Mouse (Mus musculus) heart, embryonic 15.5 days (tissue): ENCODE measurements around the gene Arhgap22. TPM values are rescaled to one million over a fixed set of nuclear protein-coding genes. Genes with fewer than 3 reads are reported as not detected.
A peak's percentile ranks its signal among the peaks of the same experiment; 100 is the strongest.

Experiments used
- ATAC-seq: fragments of 200-750 bp; cut with Nextera tagmentation; replicated peaks from 2 replicates; pipeline ENCODE4 v1.8.0; 2017; ENCODE audit warnings: low read depth, moderate TSS enrichment; ENCODE audit not compliant: insufficient number of reproducible peaks, insufficient read depth, low FRiP score
- H3K27ac ChIP-seq: fragments of 300-500 bp; sonication (generic); 2 replicates; pipeline ENCODE4 v1.5.1; 2015; ENCODE audit warnings: mild to moderate bottlenecking, inconsistent platforms
- H3K27me3 ChIP-seq: fragments of 300-500 bp; sonication (generic); 2 replicates; pipeline ENCODE4 v1.6.1; 2015; ENCODE audit warnings: inconsistent platforms
- H3K36me3 ChIP-seq: fragments of 300-500 bp; sonication (generic); 2 replicates; pipeline ENCODE4 v1.6.1; 2015; ENCODE audit warnings: mild to moderate bottlenecking, inconsistent platforms
- H3K4me1 ChIP-seq: fragments of 300-500 bp; sonication (generic); replicated peaks from 2 replicates; pipeline ENCODE4 v1.6.1; 2015; ENCODE audit warnings: inconsistent platforms
- H3K4me2 ChIP-seq: fragments of 300-500 bp; sonication (generic); 2 replicates; pipeline ENCODE4 v1.6.1; 2015; ENCODE audit warnings: inconsistent platforms, mild to moderate bottlenecking, moderate library complexity
- H3K4me3 ChIP-seq: fragments of 300-500 bp; sonication (generic); 2 replicates; pipeline ENCODE4 v1.5.1; 2015; ENCODE audit warnings: mild to moderate bottlenecking, inconsistent platforms
- H3K9ac ChIP-seq: fragments of 300-500 bp; sonication (generic); 2 replicates; pipeline ENCODE4 v1.6.1; 2015; ENCODE audit warnings: mild to moderate bottlenecking, inconsistent platforms
- H3K9me3 ChIP-seq: fragments of 300-500 bp; sonication (generic); replicated peaks from 2 replicates; pipeline ENCODE4 v1.6.1; 2016; ENCODE audit warnings: inconsistent platforms
- WGBS: fragments of 180-500 bp; shearing (Covaris S2); methylation state at CpG from one replicate; pipeline ENCODE4 v1.1.7; 2015; ENCODE audit warnings: mixed read lengths; 5-methylcytosine and 5-hydroxymethylcytosine counted together
- polyA plus RNA-seq: library from polyadenylated mRNA; unstranded; fragments of >200 nt; fragmentation: Nextera tagmentation; extraction: Ambion mirVana; gene quantifications from 2 replicates; pipeline ENCODE4 v1.2.1, GENCODE M21; 2015

Arhgap22 gene
- polyA plus RNA-seq, 1 experiment from 2014 or later, result 2.4 TPM

DNA sequence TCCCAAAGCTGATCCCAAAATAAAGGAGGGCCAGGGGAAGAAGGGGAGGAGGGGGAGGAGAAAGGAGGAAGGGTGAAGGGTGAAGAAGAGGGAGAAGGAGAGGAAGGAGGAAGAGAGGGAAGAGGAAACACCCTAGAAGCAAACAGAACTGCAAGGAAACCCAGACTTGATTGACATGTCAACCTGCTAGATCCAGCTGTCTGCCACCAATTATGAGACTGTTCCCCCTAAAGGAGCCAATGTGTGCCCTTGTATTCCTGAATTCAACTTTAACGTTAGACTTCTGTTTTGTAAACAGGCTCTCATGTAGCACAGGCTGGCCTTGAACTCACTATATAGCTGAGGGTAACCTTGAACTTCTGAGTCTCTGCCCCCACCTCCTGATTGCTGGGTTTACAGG lies 1.3 kb downstream of the Arhgap22 start:
- 73% methylated on average over 1 of the region's 1 CpGs for WGBS
- Histone ChIP-seq H3K4me3 (no peak overlapping the region), H3K27ac (no peak overlapping the region), H3K36me3 (no peaks in the 10 kb centered on the region), H3K9me3 (no peaks in the 10 kb centered on the region), H3K4me2 (no peak overlapping the region), H3K27me3 (peaks cover 44% of the 10 kb centered on the region), H3K4me1 (peaks cover 10% of the 10 kb centered on the region), H3K9ac (no peak overlapping the region)
- ATAC-seq, result no peak

DNA sequence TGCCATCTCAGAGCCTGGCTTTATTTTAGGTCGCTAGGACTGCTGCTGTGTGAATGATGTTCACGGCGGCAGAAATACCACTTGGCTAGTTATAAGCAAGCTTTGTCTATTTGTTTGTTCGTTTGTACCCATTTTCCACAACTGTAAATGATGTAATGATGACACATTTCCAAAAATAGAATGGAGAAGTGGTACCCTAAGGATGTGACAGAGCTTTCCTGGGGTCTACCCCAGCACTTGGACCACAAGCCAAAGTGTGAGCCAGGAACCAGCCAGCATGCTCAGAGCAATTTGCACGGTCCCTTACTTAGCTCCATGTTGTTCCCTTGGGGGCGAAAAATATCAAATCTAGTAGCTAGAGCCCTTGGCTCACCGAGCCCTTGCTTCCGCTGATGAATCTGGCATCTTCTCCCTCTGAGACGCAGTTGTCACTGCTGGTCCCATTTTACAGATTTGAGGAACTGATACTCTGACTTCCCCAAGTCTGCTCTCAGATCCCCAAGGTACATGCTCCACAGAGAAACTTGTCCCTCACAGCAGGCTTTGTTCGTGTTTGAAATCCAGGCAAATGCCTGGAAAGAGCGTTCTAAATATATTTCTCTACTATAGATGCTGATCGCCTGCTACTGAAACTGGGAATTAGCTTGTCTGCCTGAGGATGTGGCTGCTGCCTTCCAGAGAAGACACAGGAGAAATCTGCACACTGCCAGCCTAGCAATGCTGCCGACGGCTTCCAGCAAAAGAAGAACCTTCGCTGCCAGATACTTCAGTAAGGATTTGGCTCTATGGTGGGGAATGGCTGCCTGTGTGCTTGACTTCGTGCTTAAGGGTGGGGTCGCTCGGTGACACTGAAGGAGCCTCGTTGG lies 2.8 kb downstream of the Arhgap22 start:
- H3K4me3 ChIP-seq, result no peak overlapping the region
- no peaks in the 10 kb centered on the region for H3K36me3 ChIP-seq
- H3K27me3 ChIP-seq, result peaks cover 44% of the 10 kb centered on the region
- peaks cover 10% of the 10 kb centered on the region for H3K4me1 ChIP-seq
- no peak overlapping the region for H3K4me2 ChIP-seq
- no peak overlapping the region for H3K9ac ChIP-seq
- no peak for ATAC-seq
- WGBS, result 78% methylated on average over 19 of the region's 19 CpGs
- H3K9me3 ChIP-seq, result no peaks in the 10 kb centered on the region
- no peak overlapping the region for H3K27ac ChIP-seq

DNA sequence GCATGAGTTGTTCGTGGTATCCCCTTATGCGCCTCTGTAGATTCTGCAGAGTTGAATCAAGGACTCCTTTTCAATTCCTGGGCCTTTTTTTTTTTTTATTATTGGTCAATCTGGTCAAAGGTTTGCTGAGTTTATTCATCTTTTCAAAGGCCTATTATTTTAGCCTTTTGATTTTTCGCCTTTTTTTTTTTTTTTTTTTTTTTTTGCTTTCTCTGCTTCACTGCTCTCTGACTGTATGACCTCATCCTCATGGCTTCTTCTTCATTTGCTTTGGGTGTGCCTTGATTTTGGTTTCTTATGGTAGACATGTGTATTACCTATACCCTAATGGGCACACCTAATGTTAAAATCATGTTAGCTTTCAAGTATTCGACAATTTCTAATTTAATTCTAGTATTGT lies 11.4 kb downstream of the Arhgap22 start:
- 82% methylated on average over 3 of the region's 4 CpGs for WGBS
- Histone ChIP-seq H3K9me3 (no peaks in the 10 kb centered on the region), H3K4me1 (peaks cover 7% of the 10 kb centered on the region; the same call in 1 of the 2 replicates), H3K4me3 (no peak overlapping the region), H3K36me3 (no peaks in the 10 kb centered on the region), H3K27me3 (no peaks in the 10 kb centered on the region), H3K4me2 (no peak overlapping the region), H3K27ac (no peak overlapping the region), H3K9ac (no peak overlapping the region)
- ATAC-seq, result no peak

DNA sequence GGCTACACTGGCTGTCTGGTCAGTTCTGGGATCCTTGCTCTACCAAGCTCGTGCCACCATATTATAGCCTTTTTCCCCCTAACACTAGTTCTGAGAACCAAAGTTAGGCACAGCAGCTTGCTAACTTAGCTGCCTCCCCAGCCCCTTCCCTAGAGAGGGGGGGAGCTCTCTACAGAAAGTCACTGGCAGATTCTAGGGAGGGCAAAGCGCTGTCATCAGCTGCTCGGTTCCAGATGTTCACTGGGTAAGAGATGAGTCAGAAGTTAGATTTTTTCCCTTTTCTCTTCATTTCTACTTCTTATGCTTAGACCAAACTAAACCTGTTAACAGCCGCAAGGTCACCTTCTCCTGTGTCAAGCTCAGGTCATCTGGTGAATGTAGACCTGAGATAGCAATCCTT lies 16.8 kb downstream of the Arhgap22 start:
- Histone ChIP-seq H3K9me3 (no peaks in the 10 kb centered on the region), H3K4me3 (no peak overlapping the region), H3K27me3 (no peaks in the 10 kb centered on the region), H3K4me2 (no peak overlapping the region), H3K4me1 (peaks cover 7% of the 10 kb centered on the region; the same call in 1 of the 2 replicates), H3K36me3 (no peaks in the 10 kb centered on the region), H3K9ac (no peak overlapping the region), H3K27ac (no peak overlapping the region)
- 72% methylated on average over 4 of the region's 4 CpGs for WGBS
- no peak for ATAC-seq

DNA sequence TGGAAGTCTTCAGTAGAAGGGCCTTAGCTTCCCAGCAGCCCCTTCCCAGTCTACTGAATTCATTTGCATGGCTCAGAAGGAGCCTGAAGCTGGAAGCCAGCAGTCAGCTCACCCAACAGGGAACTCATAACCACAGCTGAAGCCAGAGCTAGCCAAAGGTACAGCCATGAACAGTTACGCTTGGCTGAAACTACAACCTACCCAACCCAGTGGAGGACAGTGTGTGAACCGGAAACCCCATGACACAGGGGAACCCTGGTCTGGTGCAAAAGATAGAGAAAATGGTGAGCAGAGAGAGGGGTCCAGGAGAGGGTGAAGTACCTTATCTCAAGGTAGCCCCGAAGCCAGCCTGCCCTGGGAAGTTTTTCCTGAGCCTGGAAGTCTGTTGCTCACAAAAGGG lies 17.5 kb downstream of the Arhgap22 start:
- Histone ChIP-seq H3K9me3 (no peaks in the 10 kb centered on the region), H3K27me3 (no peaks in the 10 kb centered on the region), H3K27ac (no peak overlapping the region), H3K36me3 (no peaks in the 10 kb centered on the region), H3K4me3 (no peak overlapping the region), H3K9ac (no peak overlapping the region), H3K4me2 (no peak overlapping the region), H3K4me1 (peaks cover 7% of the 10 kb centered on the region; the same call in 1 of the 2 replicates)
- ATAC-seq, result no peak
- WGBS, result 68% methylated on average over 3 of the region's 3 CpGs

DNA sequence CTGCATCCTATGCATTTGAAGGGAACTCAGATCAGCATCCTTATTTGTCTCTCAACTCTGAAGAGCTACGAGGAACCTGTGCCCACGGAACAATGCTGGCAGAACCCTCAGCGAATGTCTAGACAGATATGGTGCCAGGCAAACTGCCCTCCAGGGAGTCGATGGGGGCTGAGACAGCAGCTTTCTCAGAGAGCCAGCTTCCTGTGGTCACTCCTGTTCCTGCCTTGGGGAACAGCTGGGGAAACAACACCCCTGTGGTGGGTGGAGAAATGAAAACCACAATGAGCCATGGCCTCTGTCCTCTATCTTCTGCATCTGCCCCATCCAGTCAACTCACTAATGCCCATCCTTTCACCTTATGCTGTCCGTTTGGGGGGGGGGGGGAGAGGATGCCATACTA lies 18.2 kb downstream of the Arhgap22 start:
- Histone ChIP-seq H3K9ac (no peak overlapping the region), H3K4me2 (no peak overlapping the region), H3K27ac (no peak overlapping the region), H3K36me3 (no peaks in the 10 kb centered on the region), H3K9me3 (no peaks in the 10 kb centered on the region), H3K4me3 (no peak overlapping the region), H3K27me3 (no peaks in the 10 kb centered on the region), H3K4me1 (peaks cover 7% of the 10 kb centered on the region; the same call in 1 of the 2 replicates)
- 67% methylated on average over 5 of the region's 5 CpGs for WGBS
- no peak for ATAC-seq

DNA sequence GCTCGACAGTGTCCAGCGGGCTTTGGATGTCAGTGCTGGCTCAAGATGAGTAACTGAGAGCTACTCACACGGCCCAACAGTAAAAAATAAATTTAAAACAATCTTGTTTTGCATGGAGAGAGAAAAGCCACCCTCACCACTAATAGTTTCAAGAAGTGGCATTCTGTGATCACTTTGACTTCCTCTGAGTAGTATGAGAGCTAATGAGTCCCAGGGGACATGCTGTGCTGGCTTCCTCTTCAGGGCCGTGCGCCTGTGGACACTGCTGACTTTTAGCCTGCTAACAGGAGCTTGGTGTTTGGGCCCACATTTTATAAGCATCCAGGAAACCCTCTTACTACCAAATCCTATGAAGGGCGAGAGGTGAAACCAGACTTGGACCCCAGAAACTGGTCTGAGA lies 21.8 kb downstream of the Arhgap22 start:
- Histone ChIP-seq H3K27ac (no peak overlapping the region), H3K4me1 (no peaks in the 10 kb centered on the region), H3K9me3 (no peaks in the 10 kb centered on the region), H3K4me3 (no peak overlapping the region), H3K9ac (no peak overlapping the region), H3K4me2 (no peak overlapping the region), H3K36me3 (no peaks in the 10 kb centered on the region), H3K27me3 (no peaks in the 10 kb centered on the region)
- ATAC-seq, result no peak
- 78% methylated on average over 6 of the region's 6 CpGs for WGBS

DNA sequence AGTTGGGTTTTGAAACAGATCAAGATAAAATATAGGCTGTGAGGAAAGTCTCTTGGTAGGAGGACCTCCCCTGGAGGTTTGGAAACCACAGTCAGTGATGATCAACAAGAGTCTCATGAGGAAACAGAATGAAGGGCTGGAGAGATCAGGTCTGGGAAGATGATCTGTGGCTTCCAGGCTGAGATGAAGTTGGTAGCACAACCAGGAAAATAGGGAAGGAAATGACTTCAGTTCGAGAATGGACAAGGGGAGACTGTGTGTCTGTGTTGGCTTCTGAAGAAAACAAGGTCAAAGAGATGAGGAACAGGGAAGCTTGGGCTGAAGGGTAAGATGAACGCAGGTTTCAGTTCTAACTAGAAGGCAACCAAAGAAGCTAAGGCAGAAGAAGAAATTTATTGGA lies 26.6 kb downstream of the Arhgap22 start:
- H3K27ac ChIP-seq, result no peak overlapping the region
- H3K4me1 ChIP-seq, result peaks cover 14% of the 10 kb centered on the region
- no peak overlapping the region for H3K4me2 ChIP-seq
- H3K9me3 ChIP-seq, result no peaks in the 10 kb centered on the region
- no peak overlapping the region for H3K9ac ChIP-seq
- H3K27me3 ChIP-seq, result no peaks in the 10 kb centered on the region
- WGBS, result 68% methylated on average over 2 of the region's 2 CpGs
- no peak for ATAC-seq
- H3K36me3 ChIP-seq, result no peaks in the 10 kb centered on the region
- no peak overlapping the region for H3K4me3 ChIP-seq

DNA sequence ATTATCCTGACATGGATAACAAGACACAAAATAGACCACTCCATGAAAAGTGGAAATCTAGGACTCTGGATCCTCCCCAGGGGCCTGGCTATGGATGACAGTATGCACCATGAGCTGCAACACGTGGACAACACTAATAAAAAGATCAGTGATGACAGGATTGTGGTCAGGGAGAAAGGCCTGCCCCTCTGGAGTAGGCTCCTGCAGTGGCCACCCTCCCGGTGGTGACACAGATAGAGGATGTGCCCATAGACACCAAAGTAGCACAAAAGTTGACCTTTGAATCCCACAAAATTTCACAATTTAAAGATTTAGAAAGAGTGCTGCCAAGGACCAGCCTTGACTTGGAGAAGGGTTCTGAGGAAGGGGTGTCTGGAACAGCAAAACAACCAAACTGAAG lies 29.4 kb downstream of the Arhgap22 start:
- Histone ChIP-seq H3K4me2 (no peak overlapping the region), H3K4me3 (no peak overlapping the region), H3K27me3 (no peaks in the 10 kb centered on the region), H3K4me1 (peaks cover 24% of the 10 kb centered on the region), H3K27ac (no peak overlapping the region), H3K36me3 (no peaks in the 10 kb centered on the region), H3K9ac (no peak overlapping the region), H3K9me3 (no peaks in the 10 kb centered on the region)
- no peak for ATAC-seq
- WGBS, result 57% methylated on average over 2 of the region's 2 CpGs

DNA sequence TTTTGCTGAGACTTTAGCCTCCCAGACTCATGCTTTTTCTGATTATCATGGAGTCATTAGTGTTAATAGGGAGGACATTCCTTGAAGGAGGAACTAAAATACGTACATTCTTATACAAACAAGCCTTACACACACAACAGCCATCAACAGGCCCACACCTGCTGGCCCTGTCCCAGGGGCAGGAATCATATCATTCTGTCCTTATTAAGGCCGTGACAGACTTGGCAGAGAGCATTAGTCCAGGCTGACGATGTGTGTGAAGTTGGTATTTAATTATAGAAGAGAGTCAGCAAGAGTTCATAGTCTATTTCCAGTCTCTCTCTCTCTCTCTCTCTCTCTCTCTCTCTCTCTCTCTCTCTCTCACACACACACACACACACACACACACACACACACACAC lies 30.7 kb downstream of the Arhgap22 start:
- Histone ChIP-seq H3K4me3 (no peak overlapping the region), H3K36me3 (no peaks in the 10 kb centered on the region), H3K27me3 (0 out of 2 replicates have a peak, but pooled peaks cover 2% of the 10 kb centered on the region), H3K27ac (peak overlapping the region; percentile 67), H3K9me3 (no peaks in the 10 kb centered on the region), H3K9ac (no peak overlapping the region), H3K4me1 (peaks cover 24% of the 10 kb centered on the region), H3K4me2 (no peak overlapping the region)
- 30% methylated on average over 3 of the region's 3 CpGs for WGBS
- ATAC-seq, result peak; percentile 87

DNA sequence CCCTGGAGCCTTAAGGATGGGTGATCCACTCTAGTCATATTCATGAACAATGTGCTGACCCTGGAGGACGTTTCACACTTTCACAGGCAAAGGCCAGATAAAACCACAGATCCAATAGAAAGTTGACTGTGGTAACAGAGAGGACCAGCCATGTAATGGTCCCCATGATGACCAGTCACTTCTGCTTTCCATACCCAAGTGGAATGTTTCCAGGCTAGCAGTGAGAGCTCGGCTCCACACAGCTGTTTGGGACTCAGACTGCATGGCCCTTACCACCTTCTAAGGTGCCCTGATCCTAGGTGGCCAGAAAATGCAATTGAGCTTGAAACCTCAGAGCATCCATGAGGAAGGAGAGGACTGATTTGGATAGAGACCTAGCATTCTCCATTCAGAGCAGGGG lies 31.1 kb downstream of the Arhgap22 start:
- Histone ChIP-seq H3K4me1 (peaks cover 25% of the 10 kb centered on the region), H3K4me3 (no peak overlapping the region), H3K36me3 (no peaks in the 10 kb centered on the region), H3K9me3 (no peaks in the 10 kb centered on the region), H3K4me2 (no peak overlapping the region), H3K27ac (peak overlapping the region; percentile 39), H3K27me3 (peaks cover 7% of the 10 kb centered on the region), H3K9ac (no peak overlapping the region)
- 53% methylated on average over 2 of the region's 2 CpGs for WGBS
- ATAC-seq, result no peak

DNA sequence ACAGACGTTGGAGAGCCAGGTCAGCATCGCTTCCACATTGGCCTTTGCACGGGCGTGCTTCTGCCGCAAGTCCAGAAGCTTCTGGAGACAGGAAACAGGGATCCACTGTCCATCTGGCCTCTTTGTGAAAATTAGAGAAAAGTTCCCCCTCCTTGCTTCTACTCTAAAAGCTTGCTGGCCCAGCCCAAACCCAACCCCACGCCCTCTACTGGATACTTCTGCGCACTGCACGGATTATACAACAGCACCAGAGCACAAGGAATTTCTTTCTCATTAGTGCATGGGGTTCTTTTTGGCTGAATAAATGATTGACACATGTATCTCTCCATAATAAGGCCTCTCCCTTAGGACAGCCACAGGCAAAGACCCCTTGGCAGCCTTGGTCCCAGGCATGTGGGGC lies 32.6 kb downstream of the Arhgap22 start:
- 46% methylated on average over 8 of the region's 8 CpGs for WGBS
- no peaks in the 10 kb centered on the region for H3K9me3 ChIP-seq
- no peak overlapping the region for H3K27ac ChIP-seq
- peaks cover 18% of the 10 kb centered on the region for H3K27me3 ChIP-seq
- H3K36me3 ChIP-seq, result no peaks in the 10 kb centered on the region
- no peak overlapping the region for H3K9ac ChIP-seq
- no peak overlapping the region for H3K4me2 ChIP-seq
- H3K4me3 ChIP-seq, result no peak overlapping the region
- no peak for ATAC-seq
- peaks cover 38% of the 10 kb centered on the region for H3K4me1 ChIP-seq
